ENCODE assay signal across 15 mouse cellular contexts in genomic region chr13:69263722-69264121, GRCm38 (mm10).
DNase-seq lines count a peak whose midpoint lies in the region; ATAC-seq and TF ChIP-seq lines count a peak whose summit lies in the region.
"Had no signal": no experiment of that assay in that cellular context is flagged by ENCODE, and none has a peak within 500 bp of the region (broad histone marks: within the 10 kb centered on the region; RNA-seq: fewer than 3 reads in every experiment).

No protein-coding gene starts in this region.

- H3K4me2 ChIP-seq in intestine, embryonic 14.5 days (ENCODE audit: low read length) = no peak overlapping the region
- no peak overlapping the region for H3K4me2 ChIP-seq in intestine, embryonic 16.5 days (ENCODE audit: low read depth, low read length)
- H3K4me2 ChIP-seq: embryonic facial prominence, embryonic 15.5 days; limb, embryonic 15.5 days; stomach, embryonic 15.5 days had no signal

- no peaks in the 10 kb centered on the region for H3K27me3 ChIP-seq in intestine, embryonic 14.5 days (replicated peaks; ENCODE audit: control insufficient read depth, insufficient read depth, low read length)
- H3K27me3 ChIP-seq in intestine, embryonic 16.5 days (replicated peaks; ENCODE audit: control insufficient read depth, insufficient read depth, low read length) = no peaks in the 10 kb centered on the region
- H3K27me3 ChIP-seq: CH12.LX; embryonic facial prominence, embryonic 15.5 days; limb, embryonic 15.5 days; stomach, embryonic 15.5 days had no signal

- no peaks in the 10 kb centered on the region for H3K4me1 ChIP-seq in intestine, embryonic 14.5 days (replicated peaks; ENCODE audit: control insufficient read depth, insufficient read depth, low read length)
- H3K4me1 ChIP-seq in intestine, embryonic 16.5 days (ENCODE audit: control insufficient read depth, insufficient read depth, low read length) = no peaks in the 10 kb centered on the region
- H3K4me1 ChIP-seq in ES-E14 (ENCODE audit: control insufficient read depth in 2 of 2, insufficient read depth in 2 of 2, low read length in 2 of 2, poor library complexity in 1 of 2) = peaks cover 3 to 6% of the 10 kb centered on the region in 2 experiments
- H3K4me1 ChIP-seq: embryonic facial prominence, embryonic 15.5 days; heart, embryonic 10.5 days; limb, embryonic 15.5 days; stomach, embryonic 15.5 days had no signal

- H3K27ac ChIP-seq in intestine, embryonic 14.5 days (ENCODE audit: low read depth) = no peak overlapping the region
- H3K27ac ChIP-seq in intestine, embryonic 16.5 days (ENCODE audit: low read length) = no peak overlapping the region
- peak overlapping the region; percentile 25; the same call in 1 of the 2 replicates for H3K27ac ChIP-seq in ES-E14 (ENCODE audit: insufficient read depth, low read depth, low read length, poor library complexity, severe bottlenecking)
- H3K27ac ChIP-seq: embryonic facial prominence, embryonic 15.5 days; heart, embryonic 10.5 days; limb, embryonic 15.5 days; stomach, embryonic 15.5 days had no signal

- peak; percentile 24 for DNase-seq in intestine, embryonic 14.5 days (ENCODE audit: low spot score)
- no peak for DNase-seq in ES-E14 (ENCODE audit: low read depth, low spot score)
- peak; percentile 5 for DNase-seq in fat pad, adult 2 months (ENCODE audit: extremely low read depth, low read depth, low spot score)
- DNase-seq in lung, postnatal 14 days = peak; percentile 5
- DNase-seq in thymus, postnatal 0 days (ENCODE audit: low spot score) = no peak
- no peak for DNase-seq in urinary bladder, adult 18-20 months (ENCODE audit: low spot score in 2 of 2)
- DNase-seq: cerebellum, adult 8-10 months; right cerebral cortex, postnatal 25 days; thymus, postnatal 4 days had no signal

- in situ Hi-C loops in ES-E14 (cut with MboI; ENCODE audit: low sequenced_read_pairs in 2 of 2, unreplicated experiment in 2 of 2) = no loop called here

- 90% methylated on average over 3 of the region's 3 CpGs for whole genome bisulfite sequencing in intestine, embryonic 14.5 days
- WGBS in intestine, embryonic 16.5 days = 73% methylated on average over 3 of the region's 3 CpGs

- H3K4me3 ChIP-seq in intestine, embryonic 14.5 days (ENCODE audit: low read depth, low read length) = no peak overlapping the region
- H3K4me3 ChIP-seq in intestine, embryonic 16.5 days (ENCODE audit: low read length) = no peak overlapping the region
- H3K4me3 ChIP-seq in ES-E14 (ENCODE audit: insufficient read depth in 1 of 2, low read depth in 1 of 2, low read length in 2 of 2, poor library complexity in 1 of 2, severe bottlenecking in 1 of 2) = no peak overlapping the region
- H3K4me3 ChIP-seq: embryonic facial prominence, embryonic 15.5 days; heart, embryonic 10.5 days; limb, embryonic 15.5 days; stomach, embryonic 15.5 days had no signal

- ATAC-seq in intestine, embryonic 14.5 days (replicated peaks; ENCODE audit: low FRiP score, low TSS enrichment, low read depth) = no peak
- ATAC-seq in intestine, embryonic 16.5 days = no peak

- H3K9me3 ChIP-seq in intestine, embryonic 14.5 days (ENCODE audit: control insufficient read depth, low read length) = no peaks in the 10 kb centered on the region
- no peaks in the 10 kb centered on the region for H3K9me3 ChIP-seq in intestine, embryonic 16.5 days (ENCODE audit: control insufficient read depth, low read length)
- no peaks in the 10 kb centered on the region for H3K9me3 ChIP-seq in ES-E14 (ENCODE audit: control insufficient read depth, insufficient read depth, low read depth, low read length)
- H3K9me3 ChIP-seq: embryonic facial prominence, embryonic 15.5 days; heart, embryonic 10.5 days; limb, embryonic 15.5 days; stomach, embryonic 15.5 days had no signal

- H3K9ac ChIP-seq in intestine, embryonic 14.5 days (ENCODE audit: low read length) = no peak overlapping the region
- no peak overlapping the region for H3K9ac ChIP-seq in intestine, embryonic 16.5 days (ENCODE audit: low read depth, low read length)
- H3K9ac ChIP-seq in ES-E14 (ENCODE audit: insufficient read depth, low read depth, low read length, poor library complexity, severe bottlenecking) = no peak overlapping the region
- H3K9ac ChIP-seq: embryonic facial prominence, embryonic 15.5 days; limb, embryonic 15.5 days; stomach, embryonic 15.5 days had no signal

- H3K36me3 ChIP-seq in intestine, embryonic 14.5 days (ENCODE audit: control insufficient read depth, insufficient read depth, low read length) = no peaks in the 10 kb centered on the region
- H3K36me3 ChIP-seq in intestine, embryonic 16.5 days (ENCODE audit: control insufficient read depth, insufficient read depth, low read length) = no peaks in the 10 kb centered on the region
- H3K36me3 ChIP-seq in ES-E14 (ENCODE audit: control insufficient read depth, insufficient read depth, low read length, poor library complexity, severe bottlenecking) = no peaks in the 10 kb centered on the region
- H3K36me3 ChIP-seq: embryonic facial prominence, embryonic 15.5 days; heart, embryonic 10.5 days; limb, embryonic 15.5 days; stomach, embryonic 15.5 days had no signal

TF ChIP-seq in ES-E14, 5 proteins besides CTCF, POLR2A, EP300 and RAD21:
- no peak for TF ChIP-seq MAFK (IDR thresholded peaks at IDR 0.05; ENCODE audit: insufficient read depth, low read depth, low read length)
- TF ChIP-seq ZC3H11A (IDR thresholded peaks at IDR 0.05; ENCODE audit: borderline replicate concordance, low read depth, low read length) = no peak

Comparison
In these comparisons a context has a peak if more than half of its experiments do, and no peak if none do; other contexts are left out.
1. DNase-seq: peak in intestine, embryonic 14.5 days (single experiment), fat pad, adult 2 months (single experiment) and lung, postnatal 14 days (single experiment); none in ES-E14 (single experiment), thymus, postnatal 0 days (single experiment) and urinary bladder, adult 18-20 months (0 of 2).